Mouse (Mus musculus) central nervous system, embryonic 18 days (tissue): ENCODE data around the gene Gm3558. TPM values are rescaled to one million over a fixed set of nuclear protein-coding genes. Genes with fewer than 3 reads are reported as not detected.

ENCODE experiments used
- polyA plus RNA-seq: library from polyadenylated mRNA; depleted of rRNA; stranded (reverse); fragments of >200 nt; gene quantifications from 2 replicates; pipeline ENCODE4 v1.2.3, GENCODE M21; 2012; rRNA removed

Gm3558 gene
- 6.6 and 7.0 TPM in 2 replicates for polyA plus RNA-seq

GRCm38 (mm10) chr14:7568382-7568781 lies at the start of gene Gm3558:
Gene Gm3558, minus strand, starts transcription at chr14:7568566.

GRCm38 (mm10) chr14:7595492-7595891 lies 27.1 kb upstream of the Gm3558 start, which contains the start of gene Gm10338:
Gene Gm10338, minus strand, starts transcription at chr14:7595592.

Other genes starting within 250 kb of the Gm3558 start
- gene Gm5797, start 236.2 kb downstream of the Gm3558 start, polyA plus RNA-seq, result not detected in 2 replicates
- gene Gm8374, start 203.4 kb downstream of the Gm3558 start, polyA plus RNA-seq, result not detected in 2 replicates
- 0.12 and 0.15 TPM in 2 replicates for gene Gm3755, start 117.6 kb downstream of the Gm3558 start, polyA plus RNA-seq
- gene Gm3752, start 84.8 kb downstream of the Gm3558 start, polyA plus RNA-seq, result 17.8 and 19.6 TPM in 2 replicates
- not detected in 2 replicates for gene Gm10338, start 27.0 kb upstream of the Gm3558 start, polyA plus RNA-seq
- not detected in 2 replicates for gene Gm10128, start 75.4 kb upstream of the Gm3558 start, polyA plus RNA-seq
- not detected in 2 replicates for gene Gm26661, start 223.0 kb upstream of the Gm3558 start, polyA plus RNA-seq
- gene Flnb, start 249.4 kb upstream of the Gm3558 start, polyA plus RNA-seq, result 19.1 and 19.5 TPM in 2 replicates